Mouse (Mus musculus) embryonic fibroblast, embryonic 13.5 days (primary cell): ENCODE data around the gene Adk. TPM values are rescaled to one million over a fixed set of nuclear protein-coding genes. Genes with fewer than 3 reads are reported as not detected.

ENCODE experiments used
- H3K27ac ChIP-seq: 2 replicates; pipeline ENCODE4 v1.5.1; 2012; ENCODE audit warnings: low read length, control low read depth, inconsistent platforms; ENCODE audit not compliant: insufficient read depth
- H3K4me1 ChIP-seq: 2 replicates; pipeline ENCODE4 v1.6.1; 2011; ENCODE audit warnings: low read length; ENCODE audit not compliant: control insufficient read depth, insufficient read depth
- H3K4me3 ChIP-seq: 2 replicates; pipeline ENCODE4 v1.5.1; 2011; ENCODE audit warnings: mild to moderate bottlenecking, control low read depth, low read length; ENCODE audit not compliant: insufficient read depth
- CTCF ChIP-seq: IDR thresholded peaks from 2 replicates; pipeline ENCODE4 v1.5.1; 2011; ENCODE audit warnings: mild to moderate bottlenecking, control low read depth, low read length, moderate library complexity, borderline replicate concordance; ENCODE audit not compliant: insufficient read depth
- POLR2A ChIP-seq: IDR thresholded peaks from 2 replicates; pipeline ENCODE4 v1.6.1; 2011; ENCODE audit warnings: low read depth, mild to moderate bottlenecking, control low read depth, low read length, moderate library complexity
- polyA plus RNA-seq: library from polyadenylated mRNA; stranded (reverse); fragments of >200 nt; gene quantifications from 2 replicates; pipeline ENCODE4 v1.2.4, GENCODE M21; 2011; ENCODE audit warnings: low read depth; ENCODE audit not compliant: missing spikeins, insufficient read length

The Adk gene
- polyA plus RNA-seq, 1 experiment: 117 TPM

GRCm38 (mm10) chr14:21177781-21178180, 125.4 kb downstream of the Adk start:
- H3K4me3 ChIP-seq: no peak overlapping the region
- H3K27ac ChIP-seq: peak overlapping the region; percentile 73; the same call in 1 of the 2 replicates
- no peak for TF ChIP-seq POLR2A
- TF ChIP-seq CTCF: no peak
- peaks cover 7% of the 10 kb centered on the region for H3K4me1 ChIP-seq

GRCm38 (mm10) chr14:21178356-21178755, 126.0 kb downstream of the Adk start:
- Histone ChIP-seq H3K27ac (no peak overlapping the region), H3K4me3 (no peak overlapping the region), H3K4me1 (peaks cover 7% of the 10 kb centered on the region)
- TF ChIP-seq CTCF (no peak), POLR2A (no peak)

- no peak overlapping the region for H3K4me3 ChIP-seq
- H3K4me1 ChIP-seq: peaks cover 7% of the 10 kb centered on the region
- TF ChIP-seq POLR2A (no peak), CTCF (no peak)
- H3K27ac ChIP-seq: no peak overlapping the region
These were observed 128.7 kb downstream of the Adk start for GRCm38 (mm10) chr14:21181053-21181452.

- H3K4me3 ChIP-seq: no peak overlapping the region
- TF ChIP-seq CTCF (no peak), POLR2A (no peak)
These were observed 139.6 kb downstream of the Adk start for GRCm38 (mm10) chr14:21191966-21192365.

GRCm38 (mm10) chr14:21192749-21193148, 140.4 kb downstream of the Adk start:
- TF ChIP-seq POLR2A: no peak
- TF ChIP-seq CTCF: no peak
- Histone ChIP-seq H3K27ac (peak overlapping the region; percentile 51; the same call in 1 of the 2 replicates), H3K4me3 (no peak overlapping the region), H3K4me1 (peaks cover 5% of the 10 kb centered on the region; the same call in 1 of the 2 replicates)

More at GRCm38 (mm10) chr14:21191966-21192365, 139.6 kb downstream of the Adk start:
- H3K4me1 ChIP-seq: peaks cover 5% of the 10 kb centered on the region; the same call in 1 of the 2 replicates
- H3K27ac ChIP-seq: peak overlapping the region; percentile 66; the same call in 1 of the 2 replicates

- TF ChIP-seq CTCF (no peak), POLR2A (no peak)
- peaks cover 5% of the 10 kb centered on the region; the same call in 1 of the 2 replicates for H3K4me1 ChIP-seq
- no peak overlapping the region for H3K4me3 ChIP-seq
- no peak overlapping the region for H3K27ac ChIP-seq
These were observed 142.0 kb downstream of the Adk start for GRCm38 (mm10) chr14:21194336-21194735.

GRCm38 (mm10) chr14:21200850-21201249, 148.5 kb downstream of the Adk start:
- Histone ChIP-seq H3K4me3 (no peak overlapping the region), H3K27ac (no peak overlapping the region), H3K4me1 (no peaks in the 10 kb centered on the region)
- no peak for TF ChIP-seq CTCF

- H3K4me3 ChIP-seq: no peak overlapping the region
- TF ChIP-seq POLR2A: no peak
- no peak for TF ChIP-seq CTCF
- no peak overlapping the region for H3K27ac ChIP-seq
- no peaks in the 10 kb centered on the region for H3K4me1 ChIP-seq
These were observed 154.1 kb downstream of the Adk start for GRCm38 (mm10) chr14:21206472-21206871.

GRCm38 (mm10) chr14:21221574-21222138, 169.3 kb downstream of the Adk start:
- TF ChIP-seq POLR2A (no peak), CTCF (no peak)
- H3K4me3 ChIP-seq: no peak overlapping the region
- no peaks in the 10 kb centered on the region for H3K4me1 ChIP-seq
- no peak overlapping the region for H3K27ac ChIP-seq

- no peak overlapping the region for H3K27ac ChIP-seq
- H3K4me1 ChIP-seq: no peaks in the 10 kb centered on the region
- TF ChIP-seq POLR2A (no peak), CTCF (no peak)
- no peak overlapping the region for H3K4me3 ChIP-seq
These were observed 169.8 kb downstream of the Adk start for GRCm38 (mm10) chr14:21222206-21222605.

- TF ChIP-seq POLR2A (no peak), CTCF (no peak)
- no peak overlapping the region for H3K27ac ChIP-seq
- H3K4me1 ChIP-seq: no peaks in the 10 kb centered on the region
- no peak overlapping the region for H3K4me3 ChIP-seq
These were observed 171.1 kb downstream of the Adk start for GRCm38 (mm10) chr14:21223456-21223855.
